Comparison of ENCODE assay signal across 26 mouse cellular contexts in genomic region chr13:109694293-109694692, GRCm38 (mm10).
DNase-seq lines count a peak whose midpoint lies in the region; ATAC-seq and TF ChIP-seq lines count a peak whose summit lies in the region.
"Had no signal": no experiment of that assay in that cellular context is flagged by ENCODE, and none has a peak within 500 bp of the region (broad histone marks: within the 10 kb centered on the region; RNA-seq: fewer than 3 reads in every experiment).

No protein-coding gene starts in this region.

- TF ChIP-seq EP300 in lung, postnatal 0 days (IDR thresholded peaks at IDR 0.05): no peak

- no peak overlapping the region; the same call in 1 of the 2 replicates for H3K4me2 ChIP-seq in intestine, embryonic 16.5 days (ENCODE audit: low read depth, low read length)
- no peak overlapping the region for H3K4me2 ChIP-seq in lung, postnatal 0 days (replicated peaks; ENCODE audit: low read depth, low read length)
- H3K4me2 ChIP-seq: heart, embryonic 12.5 days; lung, embryonic 14.5 days; midbrain, embryonic 11.5 days had no signal

- intact Hi-C loops in heart, postnatal 25 days (cut with DNase I): no loop called here

- peak overlapping the region; percentile 82 for H3K27ac ChIP-seq in intestine, embryonic 16.5 days (ENCODE audit: low read length)
- H3K27ac ChIP-seq in lung, postnatal 0 days (ENCODE audit: low read length): no peak overlapping the region
- H3K27ac ChIP-seq: heart, adult 2 months; liver, embryonic 14.5 days had no signal

- H3K27me3 ChIP-seq in intestine, embryonic 16.5 days (replicated peaks; ENCODE audit: control insufficient read depth, insufficient read depth, low read length): no peaks in the 10 kb centered on the region
- H3K27me3 ChIP-seq in lung, postnatal 0 days (replicated peaks; ENCODE audit: insufficient read depth, low read length): no peaks in the 10 kb centered on the region
- H3K27me3 ChIP-seq: heart, embryonic 12.5 days had no signal

- DNase-seq in frontal cortex, postnatal 14 days (ENCODE audit: low spot score in 2 of 2): no peak
- peak; percentile 14 for DNase-seq in 416B (ENCODE audit: low read depth)
- DNase-seq in Muller cell, postnatal 12 days (ENCODE audit: inconsistent ontology term): peak; percentile 93
- no peak for DNase-seq in lung, postnatal 0 days (ENCODE audit: low spot score)
- DNase-seq in heart, postnatal 25 days (ENCODE audit: low spot score): no peak
- no peak for DNase-seq in T-cell, adult 2 months (ENCODE audit: low spot score)
- DNase-seq: adrenal gland, adult 2 months; adrenal gland, postnatal 36 days; cerebellum, adult 9-10 months; cerebellum, postnatal 36 days; heart, adult 2 months; heart, postnatal 10 days; kidney, adult 11 months; kidney, postnatal 14 days; layer of hippocampus, adult 9-11 months; liver; lung, embryonic 14.5 days; right cerebral cortex, postnatal 25 days; thymus, postnatal 4 days had no signal

- ATAC-seq in frontal cortex, adult (ENCODE audit: low TSS enrichment): peak; percentile 57
- ATAC-seq in intestine, embryonic 16.5 days: peak; percentile 17
- no peak for ATAC-seq in lung, postnatal 0 days
- ATAC-seq: activated CD4-positive, CD25-positive, alpha-beta regulatory T cell, adult 4 months; hindbrain, embryonic 16.5 days had no signal

- 65% methylated on average over 2 of the region's 2 CpGs for WGBS in intestine, embryonic 16.5 days
- 87% methylated on average over 2 of the region's 2 CpGs for WGBS in lung, postnatal 0 days

- H3K36me3 ChIP-seq in intestine, embryonic 16.5 days (ENCODE audit: control insufficient read depth, insufficient read depth, low read length): no peaks in the 10 kb centered on the region
- no peaks in the 10 kb centered on the region for H3K36me3 ChIP-seq in lung, postnatal 0 days (ENCODE audit: insufficient read depth, low read length)

- H3K9ac ChIP-seq in intestine, embryonic 16.5 days (ENCODE audit: low read depth, low read length): no peak overlapping the region
- no peak overlapping the region for H3K9ac ChIP-seq in lung, postnatal 0 days (replicated peaks; ENCODE audit: low read depth)
- H3K9ac ChIP-seq: heart, embryonic 12.5 days; liver, embryonic 14.5 days; lung, embryonic 14.5 days had no signal

- H3K4me3 ChIP-seq in intestine, embryonic 16.5 days (ENCODE audit: low read length): no peak overlapping the region
- H3K4me3 ChIP-seq in lung, postnatal 0 days (ENCODE audit: low read depth, low read length): no peak overlapping the region
- H3K4me3 ChIP-seq: heart, adult 2 months; heart, embryonic 12.5 days had no signal

- no peaks in the 10 kb centered on the region for H3K9me3 ChIP-seq in intestine, embryonic 16.5 days (ENCODE audit: control insufficient read depth, low read length)
- H3K9me3 ChIP-seq in lung, postnatal 0 days (ENCODE audit: low read length): no peaks in the 10 kb centered on the region
- H3K9me3 ChIP-seq: heart, embryonic 12.5 days had no signal

- no peak for TF ChIP-seq CTCF in lung, postnatal 0 days (IDR thresholded peaks at IDR 0.05)

- H3K4me1 ChIP-seq in intestine, embryonic 16.5 days (ENCODE audit: control insufficient read depth, insufficient read depth, low read length): peaks cover 15% of the 10 kb centered on the region
- H3K4me1 ChIP-seq in lung, postnatal 0 days (ENCODE audit: insufficient read depth, low read depth, low read length): no peaks in the 10 kb centered on the region

Comparison
In these comparisons a context has a peak if more than half of its experiments do, and no peak if none do; other contexts are left out.
1. DNase-seq: peak in 416B (single experiment) and Muller cell, postnatal 12 days (single experiment); none in frontal cortex, postnatal 14 days (0 of 2), lung, postnatal 0 days (single experiment), heart, postnatal 25 days (single experiment) and T-cell, adult 2 months (single experiment).